Mouse (Mus musculus) thymus, postnatal 0 days (tissue): ENCODE results near the gene Nup160. TPM values are rescaled to one million over a fixed set of nuclear protein-coding genes. Genes with fewer than 3 reads are reported as not detected.

ENCODE experiments used
- DNase-seq: peaks from one replicate; pipeline ENCODE4 v3.0.0-alpha.2; 2015; ENCODE audit warnings: low spot score
- polyA plus RNA-seq: library from polyadenylated mRNA; unstranded; fragments of >200 nt; fragmentation: Nextera tagmentation; extraction: Ambion mirVana; gene quantifications from 2 replicates; pipeline ENCODE4 v1.2.1, GENCODE M21; 2015

Nup160 gene
- 31.2 and 31.8 TPM in 2 replicates for polyA plus RNA-seq

- DNase-seq: no peak
These were observed at the start of gene Nup160 for GRCm38 (mm10) chr2:90677007-90677406. Nup160 (plus strand) TSS chr2:90677215.

- no peak for DNase-seq
These were observed 48.8 kb upstream of the Nup160 start for GRCm38 (mm10) chr2:90628261-90628660.

GRCm38 (mm10) chr2:90629552-90629951 lies 47.5 kb upstream of the Nup160 start:
- no peak for DNase-seq

- no peak for DNase-seq
These were observed 44.9 kb upstream of the Nup160 start for GRCm38 (mm10) chr2:90631938-90632733.

- DNase-seq: no peak
These were observed 42.3 kb upstream of the Nup160 start for GRCm38 (mm10) chr2:90634671-90635070.

- peak; percentile 32 for DNase-seq
These were observed 41.8 kb upstream of the Nup160 start for GRCm38 (mm10) chr2:90635085-90635723.

GRCm38 (mm10) chr2:90636853-90637252 lies 40.2 kb upstream of the Nup160 start:
- no peak for DNase-seq

GRCm38 (mm10) chr2:90638986-90639746 lies 37.8 kb upstream of the Nup160 start:
- no peak for DNase-seq

- no peak for DNase-seq
These were observed 37.0 kb upstream of the Nup160 start for GRCm38 (mm10) chr2:90639747-90640699.

GRCm38 (mm10) chr2:90641007-90641709 lies 35.9 kb upstream of the Nup160 start:
- no peak for DNase-seq

GRCm38 (mm10) chr2:90641710-90642039 lies 35.3 kb upstream of the Nup160 start:
- DNase-seq: peak; percentile 20

GRCm38 (mm10) chr2:90647084-90647483 lies 29.9 kb upstream of the Nup160 start:
- no peak for DNase-seq

- DNase-seq: no peak
These were observed 27.6 kb upstream of the Nup160 start for GRCm38 (mm10) chr2:90649405-90649804.

- no peak for DNase-seq
These were observed 27.1 kb upstream of the Nup160 start for GRCm38 (mm10) chr2:90649965-90650364.

- peak; percentile 59 for DNase-seq
These were observed 24.9 kb upstream of the Nup160 start for GRCm38 (mm10) chr2:90652101-90652500.

GRCm38 (mm10) chr2:90652993-90653392 lies 24.0 kb upstream of the Nup160 start:
- DNase-seq: no peak

GRCm38 (mm10) chr2:90655449-90655848 lies 21.6 kb upstream of the Nup160 start:
- DNase-seq: no peak

- DNase-seq: no peak
These were observed 18.4 kb upstream of the Nup160 start for GRCm38 (mm10) chr2:90658613-90659012.

GRCm38 (mm10) chr2:90659016-90659415 lies 18.0 kb upstream of the Nup160 start:
- DNase-seq: no peak

- DNase-seq: no peak
These were observed 17.4 kb upstream of the Nup160 start for GRCm38 (mm10) chr2:90659639-90660038.
